Mouse (Mus musculus) liver, postnatal 0 days (tissue): ENCODE data around the gene Osbpl2.

Source experiments
- CTCF ChIP-seq: sonication (generic); IDR thresholded peaks from 2 replicates; pipeline ENCODE4 v1.5.1; 2016; ENCODE audit warnings: antibody characterized with exemption, low read depth
- EP300 ChIP-seq: IDR thresholded peaks from 2 replicates; pipeline ENCODE4 v1.6.1; 2016; ENCODE audit warnings: antibody characterized with exemption, low read depth, mild to moderate bottlenecking

DNA sequence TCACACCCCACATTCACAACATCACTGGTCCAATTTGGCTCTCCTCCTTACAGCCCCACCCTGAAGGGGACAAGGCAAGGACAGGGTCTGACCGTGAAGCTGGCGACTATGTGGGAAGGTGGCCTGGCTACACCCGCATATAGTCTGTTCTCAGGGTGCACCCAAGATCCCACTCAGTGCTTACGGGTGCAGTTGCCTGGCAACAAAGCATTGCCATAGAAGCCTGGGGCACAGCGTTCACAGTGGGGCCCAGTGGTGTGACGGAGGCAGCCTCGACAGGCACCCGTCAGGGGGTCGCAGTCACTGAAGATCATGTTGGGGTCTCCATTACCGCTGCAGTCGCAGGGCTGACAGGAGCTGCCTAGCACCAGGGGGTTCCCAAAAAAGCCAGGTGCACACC lies 68.3 kb downstream of the Osbpl2 start:
- TF ChIP-seq CTCF: no peak
- TF ChIP-seq EP300: no peak
